Mouse (Mus musculus) liver, embryonic 12.5 days (tissue): ENCODE measurements around the gene Ugt1a2. TPM values are rescaled to one million over a fixed set of nuclear protein-coding genes. Genes with fewer than 3 reads are reported as not detected.

Experiments used
- ATAC-seq: fragments of 200-750 bp; cut with Nextera tagmentation; 2 replicates; pipeline ENCODE4 v1.8.0; 2017; ENCODE audit warnings: moderate number of reproducible peaks, mild to moderate bottlenecking, moderate library complexity
- H3K27ac ChIP-seq: fragments of 300-500 bp; sonication (generic); 2 replicates; pipeline ENCODE4 v1.5.1; 2016; ENCODE audit warnings: mild to moderate bottlenecking
- H3K27me3 ChIP-seq: fragments of 300-500 bp; sonication (generic); replicated peaks from 2 replicates; pipeline ENCODE4 v1.6.1; 2016; ENCODE audit warnings: mild to moderate bottlenecking, moderate library complexity
- H3K36me3 ChIP-seq: fragments of 300-500 bp; sonication (generic); 2 replicates; pipeline ENCODE4 v1.6.1; 2016; ENCODE audit warnings: mild to moderate bottlenecking, moderate library complexity
- H3K4me1 ChIP-seq: fragments of 300-500 bp; sonication (generic); 2 replicates; pipeline ENCODE4 v1.6.1; 2016
- H3K4me2 ChIP-seq: fragments of 300-500 bp; sonication (generic); 2 replicates; pipeline ENCODE4 v1.6.1; 2016; ENCODE audit warnings: mild to moderate bottlenecking, moderate library complexity
- H3K4me3 ChIP-seq: fragments of 300-500 bp; sonication (generic); 2 replicates; pipeline ENCODE4 v1.5.1; 2016; ENCODE audit warnings: mild to moderate bottlenecking, moderate library complexity
- H3K9ac ChIP-seq: fragments of 300-500 bp; sonication (generic); 2 replicates; pipeline ENCODE4 v1.6.1; 2016; ENCODE audit warnings: mild to moderate bottlenecking, moderate library complexity
- H3K9me3 ChIP-seq: fragments of 300-500 bp; sonication (generic); replicated peaks from 2 replicates; pipeline ENCODE4 v1.6.1; 2016; ENCODE audit warnings: mild to moderate bottlenecking, moderate library complexity
- WGBS: fragments of 180-500 bp; shearing (Covaris S2); methylation state at CpG from one replicate; pipeline ENCODE4 v1.1.7; 2016; ENCODE audit not compliant: insufficient replicate concordance; 5-methylcytosine and 5-hydroxymethylcytosine counted together
- polyA plus RNA-seq: library from polyadenylated mRNA; unstranded; fragments of >200 nt; fragmentation: Nextera tagmentation; extraction: Ambion mirVana; gene quantifications from 2 replicates; pipeline ENCODE4 v1.2.1, GENCODE M21; 2016

The Ugt1a2 gene
- polyA plus RNA-seq, 1 experiment from 2014 or later = not detected

GRCm38 (mm10) chr1:88240072-88240471 lies 39.7 kb downstream of the Ugt1a2 start:
- H3K4me3 ChIP-seq = no peak overlapping the region

GRCm38 (mm10) chr1:88240579-88240978 lies 40.2 kb downstream of the Ugt1a2 start:
- H3K36me3 ChIP-seq = no peaks in the 10 kb centered on the region
- H3K27me3 ChIP-seq = no peaks in the 10 kb centered on the region
- H3K4me2 ChIP-seq = no peak overlapping the region
- H3K4me3 ChIP-seq = no peak overlapping the region
- 50% methylated on average over 4 of the region's 4 CpGs for WGBS
- no peak overlapping the region for H3K9ac ChIP-seq
- 0 out of 2 replicates have a peak, but pooled peaks have one; percentile 1 for ATAC-seq
- H3K27ac ChIP-seq = no peak overlapping the region
- H3K9me3 ChIP-seq = peaks cover 86% of the 10 kb centered on the region
- H3K4me1 ChIP-seq = no peaks in the 10 kb centered on the region

More at GRCm38 (mm10) chr1:88240072-88240471, 39.7 kb downstream of the Ugt1a2 start:
- ATAC-seq = no peak
- H3K27me3 ChIP-seq = no peaks in the 10 kb centered on the region
- no peak overlapping the region for H3K4me2 ChIP-seq
- peaks cover 86% of the 10 kb centered on the region for H3K9me3 ChIP-seq
- no peak overlapping the region for H3K27ac ChIP-seq
- 60% methylated on average over 5 of the region's 5 CpGs for WGBS
- H3K9ac ChIP-seq = no peak overlapping the region
- no peaks in the 10 kb centered on the region for H3K4me1 ChIP-seq
- H3K36me3 ChIP-seq = no peaks in the 10 kb centered on the region

DNA sequence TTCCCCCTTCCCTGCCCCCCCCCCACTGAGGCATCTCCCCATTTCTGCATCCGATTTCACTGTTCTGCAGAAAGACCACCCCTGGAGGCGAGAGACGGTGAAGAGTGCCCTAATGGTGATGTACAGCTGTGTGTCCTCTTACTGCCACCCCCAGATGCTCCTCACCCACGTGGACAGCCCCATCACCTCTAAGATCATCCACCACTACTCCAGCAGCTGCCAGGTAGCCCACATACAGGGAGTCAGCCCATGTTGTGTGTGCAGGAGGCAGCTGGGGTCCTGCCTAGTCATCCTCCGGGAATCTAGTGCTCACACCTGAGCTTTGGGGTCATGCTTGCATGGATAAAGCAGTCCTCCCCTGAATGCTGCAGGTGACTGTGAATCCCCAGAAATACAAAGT lies 43.5 kb downstream of the Ugt1a2 start:
- H3K4me1 ChIP-seq = no peaks in the 10 kb centered on the region
- no peak for ATAC-seq
- no peaks in the 10 kb centered on the region for H3K36me3 ChIP-seq
- H3K4me2 ChIP-seq = no peak overlapping the region
- no peak overlapping the region for H3K27ac ChIP-seq
- H3K9ac ChIP-seq = no peak overlapping the region
- 47% methylated on average over 5 of the region's 5 CpGs for WGBS
- H3K9me3 ChIP-seq = peaks cover 88% of the 10 kb centered on the region
- no peak overlapping the region for H3K4me3 ChIP-seq
- no peaks in the 10 kb centered on the region for H3K27me3 ChIP-seq

GRCm38 (mm10) chr1:88245881-88246280 lies 45.5 kb downstream of the Ugt1a2 start:
- ATAC-seq = no peak
- Histone ChIP-seq H3K4me1 (no peaks in the 10 kb centered on the region), H3K27me3 (no peaks in the 10 kb centered on the region), H3K27ac (no peak overlapping the region), H3K36me3 (no peaks in the 10 kb centered on the region), H3K9ac (no peak overlapping the region), H3K9me3 (peaks cover 88% of the 10 kb centered on the region), H3K4me2 (no peak overlapping the region), H3K4me3 (no peak overlapping the region)
- 61% methylated on average over 6 of the region's 6 CpGs for WGBS

DNA sequence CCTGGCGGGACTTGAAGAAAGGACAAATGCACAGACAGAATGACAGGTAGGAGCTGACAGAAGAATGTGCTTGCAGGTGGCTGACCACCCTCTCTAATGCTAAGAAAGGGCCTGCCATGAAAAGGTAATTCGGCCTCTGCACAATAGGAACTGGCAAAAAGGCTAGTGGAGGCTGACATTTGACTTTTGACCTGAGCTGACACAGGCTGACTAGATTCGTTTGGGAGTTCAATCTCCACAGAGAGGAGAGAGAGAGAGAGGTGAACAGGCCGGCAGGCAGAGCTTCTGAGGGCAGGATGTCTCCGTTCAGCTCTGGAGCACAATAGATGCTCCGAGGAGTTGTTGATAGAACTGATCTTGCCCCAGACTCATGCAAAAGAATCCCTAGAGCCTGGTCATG lies 46.0 kb downstream of the Ugt1a2 start:
- Histone ChIP-seq H3K27ac (no peak overlapping the region), H3K36me3 (no peaks in the 10 kb centered on the region), H3K4me2 (no peak overlapping the region), H3K9me3 (peaks cover 87% of the 10 kb centered on the region), H3K9ac (no peak overlapping the region), H3K27me3 (no peaks in the 10 kb centered on the region), H3K4me3 (no peak overlapping the region), H3K4me1 (no peaks in the 10 kb centered on the region)
- 37% methylated on average over 6 of the region's 6 CpGs for WGBS
- no peak for ATAC-seq

- Histone ChIP-seq H3K36me3 (no peaks in the 10 kb centered on the region), H3K4me1 (no peaks in the 10 kb centered on the region), H3K27me3 (no peaks in the 10 kb centered on the region), H3K4me3 (no peak overlapping the region), H3K4me2 (no peak overlapping the region), H3K9ac (no peak overlapping the region), H3K9me3 (peaks cover 86% of the 10 kb centered on the region), H3K27ac (no peak overlapping the region)
- WGBS = 35% methylated on average over 2 of the region's 2 CpGs
- no peak for ATAC-seq
Observed at GRCm38 (mm10) chr1:88247660-88248059, 47.3 kb downstream of the Ugt1a2 start.

GRCm38 (mm10) chr1:88248658-88249057 lies 48.3 kb downstream of the Ugt1a2 start:
- H3K9me3 ChIP-seq = peaks cover 82% of the 10 kb centered on the region
- 53% methylated on average over 4 of the region's 4 CpGs for WGBS

DNA sequence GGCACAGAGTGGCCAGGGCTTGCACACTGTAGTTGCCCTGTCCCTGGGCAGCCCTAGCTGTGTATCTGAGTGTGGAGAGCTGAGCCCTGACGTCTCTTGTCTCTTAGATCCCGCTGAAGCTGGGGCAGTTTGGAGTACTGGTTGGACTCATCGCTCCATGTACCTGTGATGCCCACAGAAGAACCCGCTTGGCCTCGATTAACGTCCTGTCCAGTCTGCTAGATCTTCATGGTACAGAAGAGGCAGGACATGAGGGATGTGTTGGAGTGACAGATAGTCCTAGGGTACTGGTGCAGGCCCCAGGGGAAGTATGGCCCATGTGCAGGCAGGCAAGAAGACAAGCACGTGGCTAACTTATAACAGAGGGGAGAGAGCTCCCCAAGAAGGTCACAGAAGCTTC lies 49.2 kb downstream of the Ugt1a2 start:
- Histone ChIP-seq H3K9me3 (peaks cover 79% of the 10 kb centered on the region), H3K4me2 (no peak overlapping the region), H3K4me1 (no peaks in the 10 kb centered on the region), H3K27ac (no peak overlapping the region), H3K27me3 (no peaks in the 10 kb centered on the region), H3K36me3 (no peaks in the 10 kb centered on the region), H3K9ac (no peak overlapping the region), H3K4me3 (no peak overlapping the region)
- WGBS = 63% methylated on average over 7 of the region's 7 CpGs
- ATAC-seq = no peak

More at GRCm38 (mm10) chr1:88248658-88249057, 48.3 kb downstream of the Ugt1a2 start:
- H3K9ac ChIP-seq = no peak overlapping the region
- no peaks in the 10 kb centered on the region for H3K36me3 ChIP-seq
- ATAC-seq = no peak
- no peaks in the 10 kb centered on the region for H3K4me1 ChIP-seq
- H3K4me3 ChIP-seq = no peak overlapping the region
- no peak overlapping the region for H3K4me2 ChIP-seq
- H3K27ac ChIP-seq = no peak overlapping the region
- H3K27me3 ChIP-seq = no peaks in the 10 kb centered on the region

DNA sequence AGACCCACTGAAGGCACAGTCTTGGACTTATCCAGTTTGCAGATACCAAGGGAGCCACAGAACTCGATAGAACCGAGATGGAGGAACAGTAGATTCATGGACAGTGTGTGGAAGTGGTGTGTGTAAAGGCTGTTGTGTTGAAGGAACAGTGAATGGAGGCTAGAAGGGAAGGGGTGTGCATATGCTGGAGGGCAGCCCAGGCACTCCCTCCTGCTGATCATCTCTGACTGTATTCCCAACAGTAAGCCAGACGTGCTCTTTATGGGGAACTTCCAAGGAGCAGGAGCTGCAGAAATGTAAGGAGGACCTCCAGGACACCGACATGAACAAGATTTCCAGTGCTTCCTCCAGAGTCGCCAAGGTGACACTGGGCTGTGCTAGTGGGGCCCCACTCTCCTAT lies 49.6 kb downstream of the Ugt1a2 start:
- Histone ChIP-seq H3K4me1 (no peaks in the 10 kb centered on the region), H3K27ac (no peak overlapping the region), H3K27me3 (no peaks in the 10 kb centered on the region), H3K9me3 (peaks cover 79% of the 10 kb centered on the region), H3K4me2 (no peak overlapping the region), H3K9ac (no peak overlapping the region), H3K36me3 (no peaks in the 10 kb centered on the region), H3K4me3 (no peak overlapping the region)
- WGBS = 62% methylated on average over 5 of the region's 5 CpGs
- ATAC-seq = no peak

DNA sequence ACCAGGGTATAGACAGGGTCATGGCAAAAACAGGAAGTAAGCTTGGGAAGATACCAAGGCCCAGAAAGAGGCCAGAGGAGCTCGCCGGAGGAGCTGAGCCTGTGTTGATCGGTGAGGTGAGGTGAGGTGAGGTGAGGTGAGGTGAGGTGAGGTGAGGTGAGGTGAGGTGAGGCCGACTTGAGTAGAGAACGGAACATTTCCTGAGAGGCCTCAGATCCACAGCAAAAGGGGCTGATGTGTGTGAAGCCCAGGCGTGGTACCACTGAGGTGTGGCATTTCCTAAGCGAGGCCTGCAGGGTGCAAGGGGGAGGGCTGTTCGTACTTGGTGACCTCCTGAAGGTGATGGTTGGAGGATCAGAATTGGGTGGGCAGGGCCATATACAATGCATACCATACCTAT lies 52.7 kb downstream of the Ugt1a2 start:
- Histone ChIP-seq H3K27me3 (no peaks in the 10 kb centered on the region), H3K4me2 (no peak overlapping the region), H3K9ac (no peak overlapping the region), H3K4me1 (no peaks in the 10 kb centered on the region), H3K36me3 (no peaks in the 10 kb centered on the region), H3K27ac (no peak overlapping the region), H3K9me3 (peaks cover 68% of the 10 kb centered on the region), H3K4me3 (no peak overlapping the region)
- peak; percentile 7; the same call in 1 of the 2 replicates for ATAC-seq
- WGBS = 60% methylated on average over 8 of the region's 8 CpGs

- no peak overlapping the region for H3K4me3 ChIP-seq
- no peaks in the 10 kb centered on the region for H3K36me3 ChIP-seq
- H3K9me3 ChIP-seq = peaks cover 64% of the 10 kb centered on the region
- H3K4me1 ChIP-seq = no peaks in the 10 kb centered on the region
- 58% methylated on average over 6 of the region's 6 CpGs for WGBS
- H3K27ac ChIP-seq = no peak overlapping the region
- no peaks in the 10 kb centered on the region for H3K27me3 ChIP-seq
- no peak for ATAC-seq
- H3K9ac ChIP-seq = no peak overlapping the region
- no peak overlapping the region for H3K4me2 ChIP-seq
Observed at GRCm38 (mm10) chr1:88253540-88253939, 53.1 kb downstream of the Ugt1a2 start.

DNA sequence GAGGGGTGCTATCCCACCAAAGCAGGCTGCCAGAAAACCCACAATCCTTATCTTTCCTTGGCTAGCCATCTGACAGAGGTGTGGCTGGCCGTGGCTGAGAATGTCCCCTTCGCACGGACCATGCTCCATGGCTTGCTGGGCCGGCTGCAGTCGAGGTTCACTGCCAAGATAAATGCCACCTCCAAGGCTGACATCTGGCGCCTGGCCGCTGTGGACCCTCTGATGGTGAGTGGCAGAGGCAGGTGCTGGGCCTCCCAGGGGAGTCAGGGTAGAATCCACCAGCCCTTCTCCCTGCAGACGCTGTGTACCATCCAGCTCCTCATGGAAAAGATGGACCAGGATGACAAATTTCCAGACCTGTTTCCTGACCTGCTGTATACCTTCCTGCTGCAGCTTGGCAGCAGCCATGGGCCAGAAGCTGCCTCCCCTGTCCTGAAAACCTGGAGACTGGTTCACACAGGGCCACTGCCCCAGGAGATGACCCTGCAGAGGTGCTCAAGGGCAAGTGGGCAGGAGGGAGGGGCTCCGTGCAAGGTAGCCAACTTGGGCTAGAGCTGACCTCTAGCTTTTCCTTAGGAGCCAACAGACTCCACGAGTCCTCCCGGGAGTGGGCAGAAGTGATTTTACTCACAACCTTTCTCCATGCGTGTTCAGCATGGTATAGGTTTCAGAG lies 54.5 kb downstream of the Ugt1a2 start:
- Histone ChIP-seq H3K27me3 (no peaks in the 10 kb centered on the region), H3K36me3 (peaks cover 3% of the 10 kb centered on the region), H3K4me1 (peaks cover 9% of the 10 kb centered on the region), H3K4me2 (no peak overlapping the region), H3K27ac (no peak overlapping the region), H3K9me3 (peaks cover 50% of the 10 kb centered on the region), H3K4me3 (no peak overlapping the region), H3K9ac (no peak overlapping the region)
- 67% methylated on average over 12 of the region's 12 CpGs for WGBS
- no peak for ATAC-seq

DNA sequence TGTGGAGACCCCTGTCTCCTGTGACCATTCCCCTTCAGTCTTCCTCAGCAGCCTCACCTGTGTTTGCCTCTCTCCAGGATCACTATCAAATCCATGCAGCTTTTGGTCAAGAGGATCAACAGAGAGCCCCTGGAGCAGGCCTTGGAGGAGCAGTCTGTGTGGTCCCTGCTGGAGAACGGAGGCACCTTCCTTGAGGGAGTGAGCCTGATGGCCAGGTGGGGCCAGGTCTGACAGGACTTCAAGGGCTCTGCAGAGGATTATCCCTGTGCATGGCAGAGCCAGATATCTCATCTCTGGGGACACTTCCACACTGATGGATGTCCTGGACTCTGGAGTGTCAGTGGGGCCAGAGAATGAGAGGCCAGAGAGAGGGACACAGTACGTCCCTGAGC lies 55.1 kb downstream of the Ugt1a2 start:
- no peak overlapping the region for H3K27ac ChIP-seq
- H3K4me2 ChIP-seq = no peak overlapping the region
- peaks cover 8% of the 10 kb centered on the region for H3K36me3 ChIP-seq
- peaks cover 45% of the 10 kb centered on the region for H3K9me3 ChIP-seq
- no peak overlapping the region for H3K9ac ChIP-seq
- no peaks in the 10 kb centered on the region for H3K27me3 ChIP-seq
- peaks cover 15% of the 10 kb centered on the region for H3K4me1 ChIP-seq
- H3K4me3 ChIP-seq = no peak overlapping the region
- ATAC-seq = no peak
- 46% methylated on average over 2 of the region's 2 CpGs for WGBS
